Mouse (Mus musculus): ENCODE data around the gene Pank3. TPM values are rescaled to one million over a fixed set of nuclear protein-coding genes. Genes with fewer than 3 reads are reported as not detected.

Pank3 gene
- total RNA-seq (2023): 12.8 and 15.3 TPM in 2 replicates

GRCm38 (mm10) chr11:35769188-35769745, at the start of gene Pank3:
TSS of gene Pank3 (plus strand) at chr11:35769484.

DNA sequence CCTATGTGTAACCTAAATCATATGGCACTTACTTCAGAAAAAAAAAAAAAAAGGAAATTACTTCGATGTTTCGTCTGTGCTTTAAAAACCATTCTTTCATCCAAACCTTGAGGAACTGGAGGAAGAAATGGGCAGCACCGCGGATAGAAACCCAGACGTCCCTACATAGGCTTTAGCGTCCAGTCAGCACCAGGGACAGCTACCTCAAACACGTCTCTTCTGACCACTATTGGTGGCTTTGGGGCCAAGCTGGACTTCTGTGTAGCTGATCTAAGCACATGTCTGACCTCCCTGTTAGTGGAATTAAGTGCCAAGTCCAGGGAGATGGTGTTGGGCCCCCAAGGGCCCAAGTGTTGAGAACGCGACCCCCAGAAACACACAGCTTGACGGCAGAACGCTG, 29.6 kb downstream of the Pank3 start, which contains the start of gene Fbll1:
Gene Fbll1 (minus strand): TSS at position 11 of the 400 bp plus-strand sequence.

GRCm38 (mm10) chr11:35834022-35834760, 64.9 kb downstream of the Pank3 start, which contains the start of gene Rars:
TSS of gene Rars (minus strand) at chr11:35834506.

Other genes with a start within 250 kb of the Pank3 start
- not detected in 2 replicates for gene Fbll1, start 29.4 kb downstream of the Pank3 start, total RNA-seq (2023)
- 42.2 and 47.2 TPM in 2 replicates for gene Rars, start 65.0 kb downstream of the Pank3 start, total RNA-seq (2023)
- gene Wwc1, start 211.0 kb downstream of the Pank3 start, total RNA-seq (2023): not detected in 2 replicates